Mouse (Mus musculus) ovary, postnatal 10 days (tissue): Measurements from ENCODE around the gene Cltrn.

Experiments
- DNase-seq: peaks from one replicate; pipeline ENCODE4 v3.0.0; 2022; ENCODE audit warnings: low spot score

Gene Cltrn

GRCm38 (mm10) chrX:164088582-164088981 is at the start of gene Cltrn:
Gene Cltrn (plus strand): TSS chrX:164088830.
- no peak for DNase-seq

- DNase-seq, result no peak
Observed at GRCm38 (mm10) chrX:164038882-164039281, 49.7 kb upstream of the Cltrn start.

GRCm38 (mm10) chrX:164042069-164042468 is 46.6 kb upstream of the Cltrn start:
- no peak for DNase-seq

- no peak for DNase-seq
Observed at GRCm38 (mm10) chrX:164046736-164047135, 41.9 kb upstream of the Cltrn start.

- DNase-seq, result no peak
Observed at GRCm38 (mm10) chrX:164055726-164056125, 32.9 kb upstream of the Cltrn start.

GRCm38 (mm10) chrX:164058523-164058922 is 30.1 kb upstream of the Cltrn start:
- no peak for DNase-seq

DNA sequence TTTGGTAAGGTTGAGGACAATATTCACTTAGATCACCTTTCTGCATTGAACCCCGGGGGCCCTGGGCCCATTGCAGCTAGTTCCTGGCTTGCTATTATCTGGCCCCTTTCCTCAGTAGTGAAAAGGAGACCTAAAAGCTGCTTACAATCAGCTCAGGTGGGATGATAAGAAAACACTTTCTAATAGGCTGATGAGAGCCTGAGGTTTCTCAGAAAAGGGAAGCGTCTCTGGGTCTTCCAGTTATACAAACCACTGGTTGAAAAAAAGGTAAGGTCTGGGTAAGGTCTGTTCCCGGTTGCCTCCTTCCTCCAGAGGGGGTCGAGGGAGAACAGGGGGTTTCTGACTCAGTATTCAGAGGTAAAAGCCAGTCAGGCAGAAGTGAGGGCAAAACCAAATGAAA is 29.6 kb upstream of the Cltrn start:
- DNase-seq, result no peak

- peak; percentile 16 for DNase-seq
Observed at GRCm38 (mm10) chrX:164066185-164066584, 22.4 kb upstream of the Cltrn start.

DNA sequence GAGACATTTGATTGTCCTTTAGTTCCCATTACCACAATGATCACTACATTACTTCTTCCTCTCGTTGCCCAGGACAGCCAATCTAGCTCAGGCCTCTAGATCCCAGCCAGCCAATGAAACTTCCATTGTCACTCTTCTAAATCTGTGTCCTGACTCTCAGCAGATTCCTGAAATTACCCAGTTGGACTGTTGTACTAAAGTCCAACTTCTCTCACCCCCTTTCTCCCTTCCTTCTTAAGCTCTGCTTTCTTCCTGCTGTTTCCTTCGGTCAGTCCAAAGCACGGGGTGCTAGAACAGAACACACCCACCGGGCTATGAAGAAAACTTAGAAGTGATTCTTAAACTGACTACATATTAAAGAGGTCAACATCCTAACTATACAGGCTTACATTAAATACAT is 19.7 kb upstream of the Cltrn start:
- DNase-seq, result no peak

DNA sequence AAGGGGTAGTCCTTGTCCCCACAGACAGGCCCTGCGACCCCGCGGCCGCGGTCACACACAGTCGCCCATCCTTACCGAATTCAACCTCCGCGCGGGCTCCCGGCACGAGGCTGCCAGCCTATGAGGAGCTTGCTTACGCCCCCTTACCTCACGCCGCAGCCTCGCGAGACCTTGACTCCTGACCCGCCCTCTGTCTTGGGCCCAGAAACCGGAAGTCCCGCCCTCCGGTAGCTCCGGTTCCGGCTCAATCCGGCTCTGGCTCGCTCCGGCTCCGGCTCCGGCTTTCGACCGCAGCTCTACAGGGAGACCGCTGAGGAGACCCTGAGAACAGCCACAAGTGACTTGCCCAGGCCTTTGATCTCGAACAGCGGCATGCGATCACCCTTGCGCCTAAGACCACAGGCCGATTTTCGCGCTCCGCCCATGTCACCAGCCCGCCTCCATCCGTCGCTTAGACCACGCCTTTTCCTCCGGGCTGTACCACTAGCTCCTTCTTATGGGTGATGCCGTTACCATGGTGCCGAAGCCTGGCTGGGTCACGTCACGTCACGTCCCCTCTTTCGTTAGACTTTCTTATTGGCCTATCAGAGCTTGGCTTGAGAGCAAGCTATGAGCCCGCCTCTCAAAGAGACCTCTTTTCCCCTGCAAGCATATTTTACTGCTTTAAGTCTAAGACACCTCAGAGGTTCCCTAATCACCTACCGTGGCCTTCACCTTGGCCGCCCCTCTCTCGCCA is 12.4 kb upstream of the Cltrn start, which contains the start of gene Siah1b:
Siah1b (minus strand) TSS at position 454 of the 736 bp plus-strand sequence.
- DNase-seq, result peak; percentile 68

- DNase-seq, result no peak
Observed at GRCm38 (mm10) chrX:164082030-164082429, 6.6 kb upstream of the Cltrn start.

GRCm38 (mm10) chrX:164089916-164090315 is 1.3 kb downstream of the Cltrn start:
- DNase-seq, result no peak

DNA sequence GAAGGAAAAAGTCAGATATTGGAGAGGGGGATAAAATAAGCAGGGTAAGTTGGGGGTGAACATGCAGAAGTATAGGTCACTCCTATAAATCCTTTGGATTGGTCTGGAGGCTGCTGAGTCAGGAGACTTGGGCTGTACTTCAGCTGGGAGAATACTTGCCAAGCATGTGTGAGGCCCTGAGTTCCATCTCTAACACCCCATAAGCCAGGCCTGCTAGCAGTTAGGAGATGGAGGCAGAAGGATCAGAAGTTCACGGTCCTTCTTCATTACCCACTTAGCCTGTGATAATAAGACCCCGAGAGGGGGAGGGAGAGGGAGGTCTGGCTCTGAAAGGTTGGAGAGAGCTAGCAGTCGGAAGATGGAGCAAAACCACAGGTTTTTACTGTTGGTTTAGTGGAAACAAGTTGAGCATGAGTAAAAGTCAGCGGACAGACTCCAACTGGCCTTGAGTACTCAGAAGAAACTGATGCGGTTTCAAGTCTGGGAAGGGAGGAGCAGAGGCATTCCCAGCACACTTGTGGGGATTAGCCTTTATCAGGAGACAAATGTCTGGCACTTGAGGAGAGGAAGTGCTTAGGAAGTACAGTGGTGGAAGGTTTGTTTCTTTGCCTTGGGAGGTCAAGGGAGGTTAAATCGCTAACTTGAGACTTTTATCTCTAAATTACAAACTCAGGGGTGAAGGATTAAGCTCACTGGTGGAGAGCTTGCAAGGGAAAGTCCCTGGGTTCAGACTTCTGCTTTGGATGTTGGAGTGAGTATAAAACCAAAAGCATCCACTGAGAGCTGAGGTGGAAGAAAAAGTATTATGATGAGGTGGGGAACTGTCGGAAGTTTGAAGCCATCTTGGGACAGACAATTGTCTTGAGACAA is 3.9 kb downstream of the Cltrn start:
- DNase-seq, result no peak

DNA sequence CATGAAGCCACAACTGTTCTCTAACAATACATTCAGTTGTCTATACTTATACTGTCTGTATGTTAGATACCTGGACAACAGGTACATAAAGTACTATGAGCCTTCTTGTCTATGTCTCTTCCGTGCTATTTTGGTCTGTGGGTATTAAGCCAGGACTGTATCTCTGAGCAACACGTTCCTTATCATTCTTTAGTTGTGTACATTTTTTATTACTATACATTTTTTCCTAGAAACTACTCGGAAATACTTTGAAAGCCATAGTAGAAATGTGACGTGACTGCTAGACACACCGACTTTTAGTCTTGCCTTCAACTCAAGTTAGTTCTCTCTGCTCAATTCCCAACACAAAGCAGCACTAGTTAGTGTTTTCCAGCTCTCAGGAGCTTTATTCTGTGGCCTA is 4.8 kb downstream of the Cltrn start:
- no peak for DNase-seq

- no peak for DNase-seq
Observed at GRCm38 (mm10) chrX:164095838-164096237, 7.2 kb downstream of the Cltrn start.

DNA sequence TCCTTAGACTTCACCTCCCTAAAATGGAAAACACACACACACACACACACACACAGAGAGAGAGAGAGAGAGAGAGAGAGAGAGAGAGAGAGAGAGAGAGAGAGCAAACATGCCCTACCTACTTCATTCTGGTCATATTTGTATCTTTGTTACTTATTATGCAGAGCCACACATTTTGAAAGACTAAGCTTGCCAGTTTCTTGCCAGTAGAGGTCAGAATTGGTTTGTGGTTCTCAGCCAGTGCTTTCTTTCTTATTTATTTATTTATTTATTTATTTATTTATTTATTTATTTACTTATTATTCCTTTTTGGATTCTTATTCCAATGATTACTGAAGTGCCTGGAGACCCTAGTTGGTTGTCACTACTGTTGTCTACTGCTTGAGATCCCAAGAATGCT is 12.9 kb downstream of the Cltrn start:
- no peak for DNase-seq

GRCm38 (mm10) chrX:164102198-164102597 is 13.6 kb downstream of the Cltrn start:
- DNase-seq, result no peak

- DNase-seq, result no peak
Observed at GRCm38 (mm10) chrX:164102656-164103055, 14.0 kb downstream of the Cltrn start.

DNA sequence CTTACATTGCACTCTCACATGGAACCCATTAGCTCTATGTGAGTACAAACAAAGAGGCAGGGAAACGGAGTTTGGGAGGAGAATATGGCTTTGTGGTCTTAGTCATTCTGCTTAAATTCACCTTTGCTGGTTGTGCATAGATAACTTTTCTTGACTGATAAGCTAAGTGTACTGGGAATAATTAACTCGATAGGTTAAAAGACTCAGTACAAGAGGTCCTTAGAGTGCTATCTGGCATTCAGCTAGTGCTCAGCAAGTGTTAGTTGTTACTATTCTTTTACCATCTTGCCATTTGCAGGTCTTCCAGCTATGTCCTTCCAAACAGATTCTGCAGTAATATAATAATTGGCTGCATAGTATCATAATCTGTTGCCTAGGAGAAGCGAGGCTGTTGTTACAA is 22.5 kb downstream of the Cltrn start:
- no peak for DNase-seq

DNA sequence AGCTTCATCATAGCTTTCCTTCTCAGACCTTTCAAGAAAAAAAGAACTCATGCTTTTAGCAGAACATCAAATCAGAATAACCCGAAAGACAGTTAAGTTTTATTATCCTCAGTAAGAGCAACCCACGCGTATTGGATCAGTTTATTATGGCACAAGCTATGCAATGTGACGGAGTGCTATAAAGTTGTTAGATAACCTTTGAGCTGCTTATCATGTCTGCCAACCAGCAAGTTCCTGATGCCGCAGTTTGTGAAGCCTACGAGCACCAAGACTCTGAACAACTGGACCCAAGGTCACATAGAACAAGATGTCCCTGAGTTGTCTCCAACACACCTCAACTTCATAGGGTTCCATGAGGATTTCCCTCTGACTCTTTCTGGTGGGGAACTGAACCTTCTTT is 25.1 kb downstream of the Cltrn start:
- DNase-seq, result no peak

DNA sequence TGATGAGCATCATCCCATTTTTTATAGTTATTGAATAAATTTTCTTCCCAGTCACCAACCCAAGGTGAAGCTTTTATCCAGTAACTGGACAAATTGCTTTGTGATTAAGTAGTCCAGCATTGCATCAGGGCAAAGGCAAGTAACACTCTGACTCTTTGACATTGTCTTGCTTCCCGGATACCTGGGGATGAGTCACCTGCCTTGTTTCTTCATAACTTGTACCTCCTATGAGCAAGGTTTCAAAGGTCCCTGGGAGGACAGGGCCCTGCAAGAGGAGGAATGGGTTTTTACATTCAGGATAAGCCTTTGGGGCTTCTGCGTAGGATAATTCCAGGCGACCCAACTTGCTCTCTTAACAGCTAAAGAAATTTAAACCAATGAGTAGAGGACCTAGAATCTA is 35.3 kb downstream of the Cltrn start:
- no peak for DNase-seq

DNA sequence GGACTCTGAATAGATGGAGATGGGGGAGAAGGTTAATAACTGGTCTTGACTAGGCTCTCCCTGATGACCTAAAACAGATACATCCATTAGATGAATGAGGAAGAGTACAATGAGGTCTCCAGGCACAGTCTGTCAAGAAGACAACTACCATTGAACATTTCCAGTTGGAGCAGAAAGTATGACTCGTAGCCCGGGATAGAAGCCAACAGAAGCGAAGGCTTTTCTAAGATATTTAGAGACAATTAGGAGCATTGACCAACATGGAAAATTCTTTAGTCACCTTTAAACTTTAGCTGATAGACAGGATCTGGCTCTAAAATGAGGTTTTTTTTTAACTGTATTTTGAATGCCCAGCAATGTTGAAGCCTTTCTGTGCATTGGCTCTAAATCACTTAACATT is 44.9 kb downstream of the Cltrn start:
- DNase-seq, result no peak

GRCm38 (mm10) chrX:164135304-164135818 is 46.7 kb downstream of the Cltrn start:
- DNase-seq, result no peak
